Mouse (Mus musculus) cerebellum, adult 2 months (tissue): ENCODE results near the gene Xlr5a. TPM values are rescaled to one million over a fixed set of nuclear protein-coding genes. Genes with fewer than 3 reads are reported as not detected.
"Not testable (repeated sequence)": the region's sequence is repeated elsewhere in the genome, so short reads cannot be mapped to it uniquely, and the experiment has no call there.

ENCODE experiments used
- DNase-seq, 2 experiments: peaks; one replicate each; pipeline ENCODE4 v3.0.0; 2021
- H3K27ac ChIP-seq: fragments of 200-500 bp; 2 replicates; pipeline ENCODE4 v1.5.1; 2012; ENCODE audit warnings: low read length, control low read depth, inconsistent platforms; ENCODE audit not compliant: insufficient read depth
- H3K27me3 ChIP-seq: fragments of 200-500 bp; 2 replicates; pipeline ENCODE4 v1.6.1; 2012; ENCODE audit warnings: inconsistent platforms, mild to moderate bottlenecking, low read length, moderate library complexity; ENCODE audit not compliant: control insufficient read depth, insufficient read depth
- H3K4me1 ChIP-seq: fragments of 200-500 bp; 2 replicates; pipeline ENCODE4 v1.6.1; 2011; ENCODE audit warnings: low read length; ENCODE audit not compliant: control insufficient read depth, insufficient read depth
- H3K4me3 ChIP-seq: fragments of 200-500 bp; replicated peaks from 2 replicates; pipeline ENCODE3; 2011; ENCODE audit warnings: mild to moderate bottlenecking, low read depth, low read length, control low read depth; ENCODE audit not compliant: insufficient read depth
- CTCF ChIP-seq: fragments of 200-500 bp; IDR thresholded peaks from 2 replicates; pipeline ENCODE4 v1.5.1; 2011; ENCODE audit warnings: low read depth, mild to moderate bottlenecking, control low read depth, low read length, moderate library complexity, borderline replicate concordance; ENCODE audit not compliant: insufficient read depth
- POLR2A ChIP-seq: fragments of 200-500 bp; IDR thresholded peaks from 2 replicates; pipeline ENCODE4 v1.6.1; 2011; ENCODE audit warnings: low read length, control low read depth, borderline replicate concordance; ENCODE audit not compliant: insufficient read depth
- WGBS: fragments of 180-500 bp; shearing (Covaris S2); methylation state at CpG from one replicate; pipeline ENCODE4 v1.1.7; 2018; 5-methylcytosine and 5-hydroxymethylcytosine counted together
- polyA plus RNA-seq: library from polyadenylated mRNA; depleted of rRNA; stranded (reverse); fragments of >200 nt; gene quantifications from 2 replicates; pipeline ENCODE4 v1.2.3, GENCODE M21; 2012; rRNA removed

Gene Xlr5a
- polyA plus RNA-seq, 1 experiment: not detected

DNA sequence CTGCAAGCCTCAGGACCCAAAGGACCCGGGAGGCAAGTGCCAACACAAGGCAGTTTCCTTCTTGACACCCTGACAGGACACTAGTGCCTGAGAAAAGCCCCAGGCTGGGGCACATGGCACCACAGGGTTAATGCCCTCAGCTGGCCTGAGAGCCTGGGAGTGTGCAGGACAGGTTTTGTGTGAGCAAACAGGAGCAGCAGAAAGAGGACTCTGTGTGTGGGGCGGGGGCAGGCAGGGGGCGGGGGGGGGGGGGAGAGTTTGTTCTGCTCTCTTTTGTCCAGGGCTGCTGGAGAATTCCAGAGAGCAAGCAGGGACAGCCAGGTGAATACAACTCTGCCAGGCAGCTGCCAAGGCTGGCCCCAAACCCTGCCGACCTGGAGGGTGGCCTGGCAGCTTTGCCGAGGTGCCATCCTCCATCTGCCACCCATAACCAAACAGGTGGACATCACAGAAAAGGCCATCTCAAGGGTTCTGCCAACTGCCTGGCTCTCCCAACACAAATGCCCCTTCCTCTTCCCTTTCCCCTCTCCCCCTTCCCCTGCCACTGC is 225.9 kb downstream of the Xlr5a start:
- not testable (repeated sequence) for H3K27me3 ChIP-seq, H3K4me3 ChIP-seq, H3K27ac ChIP-seq, H3K4me1 ChIP-seq
- peak in 1 of 2 experiments; percentile 36 for DNase-seq
- no CpG with 5 or more reads among the region's 5 CpGs for WGBS

DNA sequence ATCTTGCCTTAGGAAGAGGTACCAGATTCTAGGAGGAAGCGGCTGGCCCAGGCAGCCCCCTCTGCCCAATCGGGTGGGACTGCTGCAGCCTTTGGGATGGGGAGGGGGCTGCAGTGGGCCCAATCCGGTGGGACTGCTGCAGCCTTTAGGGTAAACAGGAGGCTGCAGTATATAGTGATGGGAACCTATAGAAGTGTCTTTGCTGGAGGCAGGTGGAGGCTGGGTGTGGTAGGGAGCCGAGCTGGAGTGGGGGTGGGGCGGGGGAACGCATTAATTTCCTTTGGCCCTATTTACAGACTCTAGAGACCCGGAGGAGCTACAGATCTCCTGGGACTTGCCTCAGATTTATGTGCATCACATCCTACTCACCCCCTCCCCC is 228.4 kb downstream of the Xlr5a start, which contains the start of gene Pnma3:
Pnma3 (plus strand) TSS at position 373 of the 379 bp plus-strand sequence.
- DNase-seq: peak in 1 of 2 experiments; percentile 25
- WGBS: 9% methylated on average over 7 of the region's 7 CpGs
- peak within 1 kb of the TSS; percentile 80 for H3K27ac ChIP-seq

GRCm38 (mm10) chrX:73063512-73064414 is 229.0 kb downstream of the Xlr5a start:
- WGBS: 28% methylated on average over 24 of the region's 24 CpGs
- Histone ChIP-seq H3K27ac (peak overlapping the region; percentile 80), H3K4me1 (no peaks in the 10 kb centered on the region; the same call in none of the 2 replicates), H3K4me3 (peak overlapping the region; percentile 62), H3K27me3 (no peaks in the 10 kb centered on the region)
- TF ChIP-seq CTCF (no peak), POLR2A (no peak)
- peak; percentile 35 to 43 for DNase-seq

More for the DNA sequence above, 228.4 kb downstream of the Xlr5a start, which contains the start of gene Pnma3:
- TF ChIP-seq POLR2A (no peak), CTCF (no peak)
- H3K27me3 ChIP-seq: no peaks in the 10 kb centered on the region
- peak within 1 kb of the TSS; percentile 62 for H3K4me3 ChIP-seq
- H3K4me1 ChIP-seq: no peaks in the 10 kb centered on the region; the same call in none of the 2 replicates

GRCm38 (mm10) chrX:73062323-73062722 is 230.5 kb downstream of the Xlr5a start:
- no peak overlapping the region for H3K4me3 ChIP-seq
- no peak for TF ChIP-seq CTCF
- TF ChIP-seq POLR2A: no peak
- DNase-seq: no peak
- H3K27me3 ChIP-seq: no peaks in the 10 kb centered on the region
- no peak overlapping the region for H3K27ac ChIP-seq
- H3K4me1 ChIP-seq: no peaks in the 10 kb centered on the region; the same call in 1 of the 2 replicates
- 70% methylated on average over 5 of the region's 5 CpGs for WGBS

DNA sequence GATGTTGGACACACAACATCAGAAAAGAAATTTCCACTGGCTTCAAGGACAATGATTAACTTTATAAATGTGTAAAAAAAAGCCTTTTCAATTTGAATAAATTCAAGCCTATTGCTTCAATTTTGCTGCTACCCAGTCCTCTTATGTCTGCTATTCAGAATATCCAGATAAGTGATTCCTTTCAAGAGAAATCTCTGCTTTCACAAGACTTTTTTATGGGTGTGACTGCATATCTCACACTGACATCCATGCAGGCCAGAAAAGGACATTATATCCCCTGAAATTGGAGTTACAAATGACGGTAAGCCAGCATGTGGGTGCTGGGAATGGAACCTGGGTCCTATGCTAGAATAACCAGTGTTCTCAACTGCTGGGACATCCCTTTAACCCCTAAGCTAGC is 231.2 kb downstream of the Xlr5a start:
- DNase-seq: no peak
- TF ChIP-seq POLR2A: no peak
- no peak for TF ChIP-seq CTCF
- H3K4me1 ChIP-seq: no peaks in the 10 kb centered on the region; the same call in 1 of the 2 replicates
- H3K27ac ChIP-seq: no peak overlapping the region
- no peak overlapping the region for H3K4me3 ChIP-seq
- H3K27me3 ChIP-seq: no peaks in the 10 kb centered on the region
- WGBS: 93% methylated on average over 1 of the region's 1 CpGs

Other genes starting within 250 kb of the Xlr5a start
- 17.3 and 19.4 TPM in 2 replicates for gene Pnma3, start 228.2 kb downstream of the Xlr5a start, polyA plus RNA-seq
- 0.21 and 0.54 TPM in 2 replicates for gene Xlr4a, start 210.5 kb downstream of the Xlr5a start, polyA plus RNA-seq
- gene Xlr3a, start 195.9 kb downstream of the Xlr5a start, polyA plus RNA-seq: 2.3 and 3.3 TPM in 2 replicates
- gene Gm14685, start 175.9 kb downstream of the Xlr5a start, polyA plus RNA-seq: 0.16 TPM in 1 of 2 replicates, not detected in the other
- gene Xlr5b, start 144.2 kb downstream of the Xlr5a start, polyA plus RNA-seq: 0.07 TPM in 1 of 2 replicates, not detected in the other
- gene DXBay18, start 143.5 kb downstream of the Xlr5a start, polyA plus RNA-seq: 0.13 and 0.32 TPM in 2 replicates
- not detected in 2 replicates for gene Spin2d, start 116.0 kb downstream of the Xlr5a start, polyA plus RNA-seq
- 9.1 and 13.1 TPM in 2 replicates for gene Xlr3b, start 100.8 kb downstream of the Xlr5a start, polyA plus RNA-seq
- gene Xlr4b, start 78.6 kb downstream of the Xlr5a start, polyA plus RNA-seq: 0.29 and 0.54 TPM in 2 replicates
- 17.1 and 17.6 TPM in 2 replicates for gene F8a, start 64.7 kb downstream of the Xlr5a start, polyA plus RNA-seq
- not detected in 2 replicates for gene Xlr4c, start 49.8 kb downstream of the Xlr5a start, polyA plus RNA-seq
- 0.08 and 0.15 TPM in 2 replicates for gene Xlr3c, start 27.6 kb downstream of the Xlr5a start, polyA plus RNA-seq
- gene Xlr5c, start within 50 bp of the Xlr5a start, polyA plus RNA-seq: not detected in 2 replicates
- not detected in 2 replicates for gene Gm45015, start 43.9 kb upstream of the Xlr5a start, polyA plus RNA-seq
- gene Zfp275, start 49.6 kb upstream of the Xlr5a start, polyA plus RNA-seq: 20.1 and 20.6 TPM in 2 replicates
- 0.40 and 0.41 TPM in 2 replicates for gene Gm18336, start 105.8 kb upstream of the Xlr5a start, polyA plus RNA-seq
- 0.55 and 0.61 TPM in 2 replicates for gene Zfp92, start 118.1 kb upstream of the Xlr5a start, polyA plus RNA-seq
- gene Trex2, start 142.4 kb upstream of the Xlr5a start, polyA plus RNA-seq: 0.14 TPM in 1 of 2 replicates, not detected in the other
- 18.6 and 18.7 TPM in 2 replicates for gene Haus7, start 166.1 kb upstream of the Xlr5a start, polyA plus RNA-seq
- gene Bgn, start 190.6 kb upstream of the Xlr5a start, polyA plus RNA-seq: 14.2 and 17.2 TPM in 2 replicates
- 113 and 144 TPM in 2 replicates for gene Atp2b3, start 210.1 kb upstream of the Xlr5a start, polyA plus RNA-seq